Mouse (Mus musculus): Measurements from ENCODE around the gene Sun2. TPM values are rescaled to one million over a fixed set of nuclear protein-coding genes. Genes with fewer than 3 reads are reported as not detected.
A peak's percentile ranks its signal among the peaks of the same experiment; 100 is the strongest.

Gene Sun2
- polyA plus RNA-seq, 1 experiment, result 31.5 TPM

DNA sequence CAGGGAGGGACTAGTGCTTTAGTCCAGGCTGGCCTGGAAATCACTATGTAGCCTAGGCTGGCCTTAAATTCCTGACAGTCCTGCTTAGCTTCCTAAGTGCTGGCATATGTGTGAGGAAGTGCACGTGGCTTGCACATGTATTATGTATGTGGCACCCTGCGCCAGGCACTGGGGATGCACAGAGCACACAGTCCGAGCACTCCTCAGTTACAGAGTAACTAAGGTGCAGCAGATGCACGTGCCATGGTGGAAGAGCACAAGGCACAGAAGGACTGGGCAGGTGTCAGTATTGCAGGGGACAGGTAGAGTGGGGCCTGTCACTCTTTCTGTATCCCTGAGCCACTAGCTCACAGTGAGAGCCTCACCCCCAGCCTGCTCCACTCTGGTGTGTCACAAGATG, 12.8 kb upstream of the Sun2 start:
- WGBS, result 66% methylated on average over 4 of the region's 4 CpGs
- no peaks in the 10 kb centered on the region for H3K27me3 ChIP-seq (replicated peaks; ENCODE audit: control insufficient read depth, insufficient read depth, low read length)
- no peak overlapping the region for H3K27ac ChIP-seq (ENCODE audit: insufficient read depth, low read depth, low read length)
- no peaks in the 10 kb centered on the region for H3K36me3 ChIP-seq (ENCODE audit: control insufficient read depth, insufficient read depth, low read length)
- TF ChIP-seq CTCF (conservative IDR thresholded peaks at IDR 0.05; ENCODE audit: insufficient read depth, insufficient read length, low read depth, low read length) (no peak), POLR2A (IDR thresholded peaks at IDR 0.05; ENCODE audit: low read depth, low read length) (no peak)
- no peaks in the 10 kb centered on the region for H3K4me1 ChIP-seq (ENCODE audit: control insufficient read depth, insufficient read depth, low read length)
- no peak overlapping the region for H3K4me3 ChIP-seq (ENCODE audit: insufficient read depth, low read depth, low read length)
- no peak for DNase-seq

DNA sequence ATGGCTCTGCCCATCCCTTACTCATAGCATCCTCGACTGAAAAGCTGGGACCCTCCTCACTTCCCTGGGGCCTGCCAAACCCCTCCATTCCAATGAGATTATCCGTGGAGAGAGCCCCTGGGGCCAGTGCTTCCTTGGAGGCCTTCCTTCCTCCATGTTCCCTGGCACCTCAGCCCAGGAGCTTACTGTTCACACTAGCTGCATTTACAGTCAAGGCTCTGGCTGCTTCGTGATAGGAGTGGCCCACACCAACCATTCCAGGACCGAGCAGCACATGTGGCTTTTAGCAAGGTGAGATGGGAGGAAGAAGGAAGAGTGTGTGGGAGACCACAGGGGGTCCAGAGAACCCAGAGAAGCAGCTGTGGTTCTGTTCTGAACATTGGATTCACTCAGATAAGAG, 11.5 kb upstream of the Sun2 start:
- TF ChIP-seq CTCF (conservative IDR thresholded peaks at IDR 0.05; ENCODE audit: insufficient read depth, insufficient read length, low read depth, low read length) (no peak), POLR2A (IDR thresholded peaks at IDR 0.05; ENCODE audit: low read depth, low read length) (no peak)
- Histone ChIP-seq H3K27me3 (replicated peaks; ENCODE audit: control insufficient read depth, insufficient read depth, low read length) (no peaks in the 10 kb centered on the region), H3K4me3 (ENCODE audit: insufficient read depth, low read depth, low read length) (no peak overlapping the region), H3K36me3 (ENCODE audit: control insufficient read depth, insufficient read depth, low read length) (no peaks in the 10 kb centered on the region), H3K27ac (ENCODE audit: insufficient read depth, low read depth, low read length) (no peak overlapping the region), H3K4me1 (ENCODE audit: control insufficient read depth, insufficient read depth, low read length) (no peaks in the 10 kb centered on the region)
- DNase-seq, result no peak
- 67% methylated on average over 4 of the region's 4 CpGs for WGBS

DNA sequence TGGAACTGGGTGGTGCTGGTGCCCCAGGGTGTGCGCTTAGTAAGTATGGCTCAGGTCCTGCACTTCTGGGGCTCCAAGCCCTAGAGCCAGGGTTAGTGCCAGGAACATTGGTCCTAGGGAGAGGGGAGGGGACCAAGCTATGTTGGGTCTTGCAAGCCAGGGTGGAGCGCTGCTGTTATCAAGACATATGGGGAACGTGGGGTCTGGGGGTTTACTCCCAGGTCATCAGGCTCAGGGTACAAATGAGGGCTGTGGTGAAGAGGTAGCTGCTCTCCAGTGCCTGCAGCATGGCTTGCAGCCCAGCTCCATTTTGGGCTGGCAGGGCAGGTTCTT, 11.1 kb upstream of the Sun2 start:
- no peaks in the 10 kb centered on the region for H3K27me3 ChIP-seq (replicated peaks; ENCODE audit: control insufficient read depth, insufficient read depth, low read length)
- no peak overlapping the region for H3K27ac ChIP-seq (ENCODE audit: insufficient read depth, low read depth, low read length)
- H3K36me3 ChIP-seq (ENCODE audit: control insufficient read depth, insufficient read depth, low read length), result no peaks in the 10 kb centered on the region
- TF ChIP-seq POLR2A (IDR thresholded peaks at IDR 0.05; ENCODE audit: low read depth, low read length) (no peak), CTCF (conservative IDR thresholded peaks at IDR 0.05; ENCODE audit: insufficient read depth, insufficient read length, low read depth, low read length) (no peak)
- WGBS, result 100% methylated on average over 3 of the region's 3 CpGs
- H3K4me3 ChIP-seq (ENCODE audit: insufficient read depth, low read depth, low read length), result no peak overlapping the region
- no peak for DNase-seq
- H3K4me1 ChIP-seq (ENCODE audit: control insufficient read depth, insufficient read depth, low read length), result no peaks in the 10 kb centered on the region

DNA sequence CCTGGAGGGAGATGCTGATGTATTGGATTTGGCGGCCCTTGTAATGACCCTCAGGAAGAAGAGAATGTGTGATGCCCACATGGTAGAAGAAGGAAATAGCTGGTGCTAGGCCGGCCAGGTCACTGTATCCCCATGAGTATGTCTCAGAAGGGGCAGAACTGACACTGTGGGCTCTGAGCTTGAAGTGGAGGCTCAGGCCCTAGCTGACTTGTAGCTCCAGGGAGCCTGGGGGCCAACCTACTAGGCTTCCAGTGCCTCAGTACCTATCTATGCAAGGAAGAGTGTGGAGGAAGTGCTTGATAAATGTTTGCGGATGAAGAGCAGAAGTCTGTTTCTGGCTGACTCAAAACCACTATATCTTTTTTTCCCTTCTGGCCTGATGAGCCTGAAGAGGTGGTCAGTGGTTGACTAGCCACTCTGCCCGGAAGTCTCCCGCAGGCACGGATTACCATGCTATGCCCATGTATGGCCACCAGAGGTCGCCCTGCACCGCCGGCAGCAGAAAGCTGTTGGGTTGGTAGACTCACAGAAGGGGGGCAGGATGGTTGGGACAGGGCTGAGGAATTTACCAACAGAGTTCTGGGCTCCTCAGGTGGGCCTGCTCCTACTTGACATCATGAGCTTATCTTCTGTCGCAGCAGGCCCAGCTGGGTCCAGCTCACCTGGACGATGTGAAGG, 10.5 kb upstream of the Sun2 start:
- 25% methylated on average over 11 of the region's 11 CpGs for whole genome bisulfite sequencing
- peak; percentile 76 for DNase-seq
- Histone ChIP-seq H3K27me3 (replicated peaks; ENCODE audit: control insufficient read depth, insufficient read depth, low read length) (no peaks in the 10 kb centered on the region), H3K27ac (ENCODE audit: insufficient read depth, low read depth, low read length) (no peak overlapping the region), H3K4me3 (ENCODE audit: insufficient read depth, low read depth, low read length) (no peak overlapping the region), H3K4me1 (ENCODE audit: control insufficient read depth, insufficient read depth, low read length) (no peaks in the 10 kb centered on the region), H3K36me3 (ENCODE audit: control insufficient read depth, insufficient read depth, low read length) (no peaks in the 10 kb centered on the region)
- TF ChIP-seq CTCF (conservative IDR thresholded peaks at IDR 0.05; ENCODE audit: insufficient read depth, insufficient read length, low read depth, low read length) (peak; percentile 92), POLR2A (IDR thresholded peaks at IDR 0.05; ENCODE audit: low read depth, low read length) (no peak)

DNA sequence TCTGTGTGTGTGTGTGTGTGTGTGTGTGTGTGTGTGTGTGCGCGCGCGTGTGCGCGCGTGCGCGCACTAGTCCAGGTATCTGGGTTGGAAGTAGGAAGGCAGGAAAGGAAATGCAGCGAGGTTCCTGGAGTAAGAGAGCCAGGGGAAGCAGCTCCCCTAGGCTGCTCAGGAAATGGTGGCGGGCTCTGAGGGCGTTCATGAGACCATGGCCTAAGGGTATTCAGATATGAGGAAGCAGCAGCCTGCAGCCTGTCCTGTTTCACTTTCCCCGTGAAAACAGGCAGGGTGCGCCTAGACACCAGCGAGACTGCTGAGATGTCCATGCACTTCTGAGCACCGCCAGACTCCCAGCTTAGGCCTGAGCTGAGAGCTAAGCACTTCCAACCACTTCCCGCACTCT, 9.4 kb upstream of the Sun2 start:
- DNase-seq, result no peak
- Histone ChIP-seq H3K27me3 (replicated peaks; ENCODE audit: control insufficient read depth, insufficient read depth, low read length) (no peaks in the 10 kb centered on the region), H3K4me1 (ENCODE audit: control insufficient read depth, insufficient read depth, low read length) (no peaks in the 10 kb centered on the region), H3K27ac (ENCODE audit: insufficient read depth, low read depth, low read length) (no peak overlapping the region), H3K4me3 (ENCODE audit: insufficient read depth, low read depth, low read length) (no peak overlapping the region), H3K36me3 (ENCODE audit: control insufficient read depth, insufficient read depth, low read length) (no peaks in the 10 kb centered on the region)
- 79% methylated on average over 17 of the region's 17 CpGs for WGBS
- TF ChIP-seq POLR2A (IDR thresholded peaks at IDR 0.05; ENCODE audit: low read depth, low read length) (no peak), CTCF (conservative IDR thresholded peaks at IDR 0.05; ENCODE audit: insufficient read depth, insufficient read length, low read depth, low read length) (no peak)

DNA sequence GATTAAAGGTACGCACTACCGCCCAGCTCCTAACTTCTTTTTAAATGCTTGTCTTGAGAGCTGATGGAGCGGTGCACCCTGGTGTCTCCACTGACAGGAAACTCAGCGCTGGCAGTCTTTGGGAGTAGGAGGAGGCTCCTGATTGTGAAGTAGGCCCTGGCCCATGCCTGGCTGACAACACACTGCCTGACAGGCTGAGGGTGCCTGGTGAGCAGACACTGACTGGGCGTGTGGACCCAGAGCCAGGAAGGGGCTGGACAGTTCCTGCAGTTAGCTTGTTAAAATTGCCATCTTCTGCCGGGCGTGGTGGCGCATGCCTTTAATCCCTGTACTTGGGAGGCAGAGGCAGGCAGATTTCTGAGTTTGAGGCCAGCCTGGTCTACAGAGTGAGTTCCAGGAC, 7.9 kb upstream of the Sun2 start:
- DNase-seq, result no peak
- Histone ChIP-seq H3K27me3 (replicated peaks; ENCODE audit: control insufficient read depth, insufficient read depth, low read length) (no peaks in the 10 kb centered on the region), H3K36me3 (ENCODE audit: control insufficient read depth, insufficient read depth, low read length) (no peaks in the 10 kb centered on the region), H3K4me3 (ENCODE audit: insufficient read depth, low read depth, low read length) (no peak overlapping the region), H3K27ac (ENCODE audit: insufficient read depth, low read depth, low read length) (no peak overlapping the region), H3K4me1 (ENCODE audit: control insufficient read depth, insufficient read depth, low read length) (no peaks in the 10 kb centered on the region)
- 93% methylated on average over 8 of the region's 8 CpGs for WGBS
- TF ChIP-seq CTCF (conservative IDR thresholded peaks at IDR 0.05; ENCODE audit: insufficient read depth, insufficient read length, low read depth, low read length) (no peak), POLR2A (IDR thresholded peaks at IDR 0.05; ENCODE audit: low read depth, low read length) (no peak)

DNA sequence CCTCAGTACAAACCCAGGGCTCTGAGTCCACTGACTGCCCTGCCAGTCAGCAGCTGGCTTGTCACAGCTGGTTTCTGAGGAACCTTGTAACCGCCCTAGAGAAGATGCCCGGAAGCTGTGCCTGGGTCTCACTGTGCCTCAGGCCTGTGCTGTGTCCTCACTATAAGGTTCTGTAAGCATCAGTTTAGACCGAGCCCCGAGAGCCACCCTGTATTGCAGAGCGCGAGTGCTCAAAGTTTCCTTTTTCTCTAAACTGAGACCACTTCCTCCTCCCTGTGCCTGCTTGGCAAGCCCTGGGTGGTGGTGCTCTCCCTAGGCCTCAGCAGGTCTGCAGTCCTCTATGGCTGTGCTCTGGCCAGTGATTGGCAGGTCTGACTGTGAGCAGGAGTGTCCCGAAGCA, 6.8 kb upstream of the Sun2 start:
- no peak overlapping the region for H3K27ac ChIP-seq (ENCODE audit: insufficient read depth, low read depth, low read length)

More for the DNA sequence above, 6.8 kb upstream of the Sun2 start:
- 94% methylated on average over 7 of the region's 7 CpGs for WGBS
- TF ChIP-seq CTCF (conservative IDR thresholded peaks at IDR 0.05; ENCODE audit: insufficient read depth, insufficient read length, low read depth, low read length), result no peak
- H3K27me3 ChIP-seq (replicated peaks; ENCODE audit: control insufficient read depth, insufficient read depth, low read length), result no peaks in the 10 kb centered on the region
- peaks cover 4% of the 10 kb centered on the region for H3K4me1 ChIP-seq (ENCODE audit: control insufficient read depth, insufficient read depth, low read length)
- H3K4me3 ChIP-seq (ENCODE audit: insufficient read depth, low read depth, low read length), result no peak overlapping the region
- no peak for DNase-seq
- no peaks in the 10 kb centered on the region for H3K36me3 ChIP-seq (ENCODE audit: control insufficient read depth, insufficient read depth, low read length)
